Mouse (Mus musculus) kidney, embryonic 15.5 days (tissue): ENCODE measurements at regions not wholly inside any gene's neighbourhood (a gene's known extent, or its start where the extent isn't known, plus 50 kb on each side); places are given as distances from the start of the nearest gene placed in this dataset.
A peak's percentile ranks its signal among the peaks of the same experiment; 100 is the strongest.

Experiments used
- ATAC-seq: fragments of 200-750 bp; cut with Nextera tagmentation; replicated peaks from 2 replicates; pipeline ENCODE4 v1.8.0; 2017; ENCODE audit warnings: moderate TSS enrichment; ENCODE audit not compliant: low FRiP score
- H3K27ac ChIP-seq: fragments of 300-500 bp; sonication (generic); 2 replicates; pipeline ENCODE4 v1.5.1; 2015; ENCODE audit warnings: mild to moderate bottlenecking, inconsistent platforms
- H3K27me3 ChIP-seq: fragments of 300-500 bp; sonication (generic); 2 replicates; pipeline ENCODE4 v1.6.1; 2015; ENCODE audit warnings: inconsistent platforms
- H3K36me3 ChIP-seq: fragments of 300-500 bp; sonication (generic); 2 replicates; pipeline ENCODE4 v1.6.1; 2015; ENCODE audit warnings: inconsistent platforms
- H3K4me1 ChIP-seq: fragments of 300-500 bp; sonication (generic); 2 replicates; pipeline ENCODE4 v1.6.1; 2015; ENCODE audit warnings: inconsistent platforms
- H3K4me2 ChIP-seq: fragments of 300-500 bp; sonication (generic); 2 replicates; pipeline ENCODE4 v1.6.1; 2015; ENCODE audit warnings: moderate library complexity, mild to moderate bottlenecking, inconsistent platforms
- H3K4me3 ChIP-seq: fragments of 300-500 bp; sonication (generic); replicated peaks from 2 replicates; pipeline ENCODE4 v1.5.1; 2015; ENCODE audit warnings: mild to moderate bottlenecking, inconsistent platforms
- H3K9ac ChIP-seq: fragments of 300-500 bp; sonication (generic); 2 replicates; pipeline ENCODE4 v1.6.1; 2015; ENCODE audit warnings: mild to moderate bottlenecking, inconsistent platforms
- H3K9me3 ChIP-seq: fragments of 300-500 bp; sonication (generic); replicated peaks from 2 replicates; pipeline ENCODE4 v1.6.1; 2016; ENCODE audit warnings: inconsistent platforms
- WGBS: fragments of 180-500 bp; shearing (Covaris S2); methylation state at CpG from one replicate; pipeline ENCODE4 v1.1.7; 2015; ENCODE audit warnings: mixed read lengths; 5-methylcytosine and 5-hydroxymethylcytosine counted together

- Histone ChIP-seq H3K9me3 (no peaks in the 10 kb centered on the region), H3K4me2 (no peak overlapping the region), H3K4me3 (no peak overlapping the region), H3K9ac (no peak overlapping the region), H3K4me1 (peaks cover 30% of the 10 kb centered on the region), H3K36me3 (no peaks in the 10 kb centered on the region), H3K27ac (peak overlapping the region; percentile 68), H3K27me3 (no peaks in the 10 kb centered on the region)
- 64% methylated on average over 10 of the region's 10 CpGs for WGBS
- ATAC-seq = no peak
Measured at GRCm38 (mm10) chr17:80802622-80803021, 74.3 kb upstream of the Map4k3 start.

GRCm38 (mm10) chr17:80801991-80802390 is 73.7 kb upstream of the Map4k3 start:
- Histone ChIP-seq H3K36me3 (no peaks in the 10 kb centered on the region), H3K9ac (no peak overlapping the region), H3K27ac (peak overlapping the region; percentile 68), H3K27me3 (no peaks in the 10 kb centered on the region), H3K4me2 (peak overlapping the region; percentile 9), H3K9me3 (no peaks in the 10 kb centered on the region), H3K4me1 (peaks cover 30% of the 10 kb centered on the region), H3K4me3 (no peak overlapping the region)
- 41% methylated on average over 8 of the region's 8 CpGs for WGBS
- ATAC-seq = no peak

GRCm38 (mm10) chr17:80801451-80801983 is 73.2 kb upstream of the Map4k3 start:
- H3K9ac ChIP-seq = no peak overlapping the region
- peak overlapping the region; percentile 68 for H3K27ac ChIP-seq
- H3K4me3 ChIP-seq = no peak overlapping the region
- H3K4me2 ChIP-seq = peak overlapping the region; percentile 28; the same call in 1 of the 2 replicates
- H3K4me1 ChIP-seq = peaks cover 30% of the 10 kb centered on the region
- H3K36me3 ChIP-seq = no peaks in the 10 kb centered on the region
- no peak for ATAC-seq
- WGBS = 37% methylated on average over 16 of the region's 16 CpGs
- no peaks in the 10 kb centered on the region for H3K27me3 ChIP-seq
- no peaks in the 10 kb centered on the region for H3K9me3 ChIP-seq

- H3K4me2 ChIP-seq = no peak overlapping the region
- no peak overlapping the region for H3K4me3 ChIP-seq
- H3K4me1 ChIP-seq = peaks cover 30% of the 10 kb centered on the region
- H3K36me3 ChIP-seq = no peaks in the 10 kb centered on the region
- no peaks in the 10 kb centered on the region for H3K27me3 ChIP-seq
- peak overlapping the region; percentile 70; the same call in 1 of the 2 replicates for H3K27ac ChIP-seq
- H3K9me3 ChIP-seq = no peaks in the 10 kb centered on the region
- no peak overlapping the region for H3K9ac ChIP-seq
- 69% methylated on average over 13 of the region's 13 CpGs for WGBS
- no peak for ATAC-seq
Measured at GRCm38 (mm10) chr17:80800877-80801276, 72.6 kb upstream of the Map4k3 start.

DNA sequence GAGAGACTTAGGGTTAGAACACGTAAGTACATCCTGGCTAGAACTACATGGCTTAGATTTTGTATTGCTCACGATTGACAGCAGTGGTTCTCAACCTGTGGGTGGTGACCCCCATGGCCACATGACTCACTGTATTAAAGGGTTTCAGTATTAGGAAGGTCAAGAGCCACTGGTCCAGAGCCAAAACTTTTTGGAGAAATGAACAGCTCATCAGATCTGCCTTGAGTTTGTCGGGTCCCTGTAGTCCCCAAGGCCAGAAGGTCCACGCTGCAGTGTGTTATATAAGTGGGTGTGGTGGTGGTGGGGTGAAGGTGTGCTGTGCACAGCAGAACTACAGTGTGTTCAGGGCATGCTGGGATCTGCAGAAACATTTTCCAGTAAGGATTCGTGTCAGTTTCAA is 72.2 kb upstream of the Map4k3 start:
- Histone ChIP-seq H3K9ac (no peak overlapping the region), H3K4me2 (no peak overlapping the region)
- no peak for ATAC-seq

GRCm38 (mm10) chr17:80799061-80799460 is 70.8 kb upstream of the Map4k3 start:
- H3K4me1 ChIP-seq = peaks cover 30% of the 10 kb centered on the region
- no peak overlapping the region for H3K4me3 ChIP-seq
- no peak overlapping the region for H3K4me2 ChIP-seq
- no peak for ATAC-seq
- H3K9me3 ChIP-seq = no peaks in the 10 kb centered on the region
- H3K27me3 ChIP-seq = no peaks in the 10 kb centered on the region
- no peaks in the 10 kb centered on the region for H3K36me3 ChIP-seq
- no peak overlapping the region for H3K27ac ChIP-seq
- 86% methylated on average over 6 of the region's 6 CpGs for WGBS
- H3K9ac ChIP-seq = no peak overlapping the region

More for the DNA sequence above, 72.2 kb upstream of the Map4k3 start:
- peak overlapping the region; percentile 70; the same call in 1 of the 2 replicates for H3K27ac ChIP-seq
- no peak overlapping the region for H3K4me3 ChIP-seq
- whole genome bisulfite sequencing = 73% methylated on average over 5 of the region's 5 CpGs
- peaks cover 30% of the 10 kb centered on the region for H3K4me1 ChIP-seq
- no peaks in the 10 kb centered on the region for H3K27me3 ChIP-seq
- H3K36me3 ChIP-seq = no peaks in the 10 kb centered on the region
- no peaks in the 10 kb centered on the region for H3K9me3 ChIP-seq

GRCm38 (mm10) chr17:80798281-80798980 is 70.1 kb upstream of the Map4k3 start:
- peaks cover 27% of the 10 kb centered on the region for H3K4me1 ChIP-seq
- no peaks in the 10 kb centered on the region for H3K27me3 ChIP-seq
- H3K27ac ChIP-seq = no peak overlapping the region
- no peak overlapping the region for H3K4me2 ChIP-seq
- no peaks in the 10 kb centered on the region for H3K36me3 ChIP-seq
- ATAC-seq = no peak
- H3K9me3 ChIP-seq = no peaks in the 10 kb centered on the region
- H3K4me3 ChIP-seq = no peak overlapping the region
- no peak overlapping the region for H3K9ac ChIP-seq
- WGBS = 85% methylated on average over 6 of the region's 6 CpGs

- no peak overlapping the region for H3K4me2 ChIP-seq
- no peak overlapping the region for H3K27ac ChIP-seq
- ATAC-seq = no peak
- no peaks in the 10 kb centered on the region for H3K36me3 ChIP-seq
- H3K9ac ChIP-seq = no peak overlapping the region
- no peaks in the 10 kb centered on the region for H3K9me3 ChIP-seq
- H3K4me1 ChIP-seq = peaks cover 22% of the 10 kb centered on the region
- no peak overlapping the region for H3K4me3 ChIP-seq
- 80% methylated on average over 5 of the region's 5 CpGs for WGBS
- no peaks in the 10 kb centered on the region for H3K27me3 ChIP-seq
Measured at GRCm38 (mm10) chr17:80796790-80797189, 68.5 kb upstream of the Map4k3 start.

- Histone ChIP-seq H3K9ac (no peak overlapping the region), H3K36me3 (no peaks in the 10 kb centered on the region), H3K4me2 (no peak overlapping the region), H3K27me3 (no peaks in the 10 kb centered on the region), H3K4me1 (peaks cover 18% of the 10 kb centered on the region), H3K9me3 (no peaks in the 10 kb centered on the region), H3K4me3 (no peak overlapping the region), H3K27ac (no peak overlapping the region)
- WGBS = 90% methylated on average over 8 of the region's 8 CpGs
- ATAC-seq = no peak
Measured at GRCm38 (mm10) chr17:80796386-80796785, 68.1 kb upstream of the Map4k3 start.

GRCm38 (mm10) chr17:80795453-80796105 is 67.3 kb upstream of the Map4k3 start:
- no peak for ATAC-seq
- 78% methylated on average over 8 of the region's 8 CpGs for WGBS
- H3K27ac ChIP-seq = no peak overlapping the region

GRCm38 (mm10) chr17:80792605-80793004 is 64.3 kb upstream of the Map4k3 start:
- Histone ChIP-seq H3K4me1 (peaks cover 9% of the 10 kb centered on the region; the same call in 1 of the 2 replicates), H3K36me3 (no peaks in the 10 kb centered on the region), H3K4me2 (no peak overlapping the region), H3K9me3 (no peaks in the 10 kb centered on the region), H3K27me3 (no peaks in the 10 kb centered on the region), H3K4me3 (no peak overlapping the region), H3K27ac (no peak overlapping the region), H3K9ac (no peak overlapping the region)
- WGBS = 73% methylated on average over 4 of the region's 4 CpGs
- no peak for ATAC-seq

More at GRCm38 (mm10) chr17:80795453-80796105, 67.3 kb upstream of the Map4k3 start:
- Histone ChIP-seq H3K4me2 (no peak overlapping the region), H3K4me1 (peaks cover 11% of the 10 kb centered on the region), H3K27me3 (no peaks in the 10 kb centered on the region), H3K9ac (no peak overlapping the region), H3K4me3 (no peak overlapping the region), H3K9me3 (no peaks in the 10 kb centered on the region), H3K36me3 (no peaks in the 10 kb centered on the region)

DNA sequence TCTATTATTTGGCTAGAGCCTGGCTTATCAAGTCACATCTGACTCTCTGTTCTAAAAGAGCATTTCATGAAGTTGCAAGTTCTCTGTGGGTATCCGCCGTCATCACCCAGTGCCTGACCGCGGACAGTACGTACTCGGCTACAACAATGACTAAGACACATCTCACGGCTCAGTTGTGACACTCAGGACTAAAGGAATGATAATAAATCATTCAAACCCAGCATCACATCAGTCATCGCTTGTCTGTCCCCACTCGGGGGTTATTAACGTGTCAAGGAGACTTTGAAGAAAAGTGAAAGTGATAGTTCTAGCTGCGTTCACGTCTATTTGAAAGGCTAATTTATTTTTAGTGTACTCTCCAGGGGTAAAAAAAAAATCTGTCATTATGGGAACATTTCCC is 61.4 kb upstream of the Map4k3 start:
- ATAC-seq = no peak
- Histone ChIP-seq H3K27ac (no peak overlapping the region), H3K36me3 (no peaks in the 10 kb centered on the region), H3K4me2 (no peak overlapping the region), H3K9ac (no peak overlapping the region), H3K27me3 (no peaks in the 10 kb centered on the region), H3K4me3 (no peak overlapping the region), H3K4me1 (peaks cover 30% of the 10 kb centered on the region), H3K9me3 (no peaks in the 10 kb centered on the region)
- 78% methylated on average over 12 of the region's 12 CpGs for WGBS
